Mouse (Mus musculus) G1E (cell line): Measurements from ENCODE around the gene Sbk1. TPM values are rescaled to one million over a fixed set of nuclear protein-coding genes. Genes with fewer than 3 reads are reported as not detected.

Source experiments
- ATAC-seq: 2 replicates; pipeline ENCODE4 v1.8.0; 2016; ENCODE audit warnings: mild to moderate bottlenecking; ENCODE audit not compliant: insufficient number of reproducible peaks, poor library complexity, low FRiP score, severe bottlenecking; ENCODE audit errors: extremely low read depth
- DNase-seq: peaks from one replicate; pipeline ENCODE4 v3.0.0; 2012; ENCODE audit warnings: low spot score
- H3K27me3 ChIP-seq: 2 replicates; pipeline ENCODE4 v1.6.1; 2012; ENCODE audit warnings: mild to moderate bottlenecking, low read length, inconsistent platforms; ENCODE audit not compliant: insufficient read depth
- H3K36me3 ChIP-seq: replicated peaks from 2 replicates; pipeline ENCODE3; 2012; ENCODE audit warnings: mild to moderate bottlenecking, inconsistent platforms
- H3K4me1 ChIP-seq: 2 replicates; pipeline ENCODE4 v1.6.1; 2012; ENCODE audit warnings: low read depth, low read length, inconsistent platforms, mixed read lengths; ENCODE audit not compliant: insufficient read depth
- H3K4me3 ChIP-seq: 2 replicates; pipeline ENCODE4 v1.5.1; 2012; ENCODE audit warnings: low read depth, mild to moderate bottlenecking, inconsistent platforms, low read length, moderate library complexity, mixed read lengths
- H3K9me3 ChIP-seq: replicated peaks from 2 replicates; pipeline ENCODE4 v1.6.1; 2012; ENCODE audit warnings: inconsistent platforms
- CTCF ChIP-seq: IDR thresholded peaks from 2 replicates; pipeline ENCODE4 v1.5.1; 2012; ENCODE audit warnings: low read depth, low read length, inconsistent platforms, mixed read lengths
- GATA1 ChIP-seq: IDR thresholded peaks from 2 replicates; pipeline ENCODE4 v1.6.1; 2012; ENCODE audit warnings: borderline replicate concordance, low read length, inconsistent platforms, mixed read lengths
- GATA2 ChIP-seq: IDR thresholded peaks from 2 replicates; pipeline ENCODE4 v1.6.1; 2012; ENCODE audit warnings: low read depth, low read length, inconsistent platforms, borderline replicate concordance
- POLR2AphosphoS5 ChIP-seq: IDR thresholded peaks from 2 replicates; pipeline ENCODE4 v1.6.1; 2012; ENCODE audit warnings: low read depth, low read length, inconsistent platforms; ENCODE audit not compliant: insufficient replicate concordance
- TAL1 ChIP-seq: conservative IDR thresholded peaks from 2 replicates; pipeline ENCODE4 v1.6.1; 2012; ENCODE audit warnings: low read depth, low read length, inconsistent platforms, mixed read lengths
- polyA plus RNA-seq: library from polyadenylated mRNA; stranded (reverse); fragments of >175 nt; gene quantifications from 2 replicates; pipeline ENCODE4 v1.2.3, GENCODE M21; 2012
- total RNA-seq, 2 experiments: library from RNA; stranded (forward) in 1 of 2; stranded (reverse) in 1 of 2; fragments of 200-1000 nt in 1 of 2; fragments of >200 nt in 1 of 2; fragmentation: Nextera tagmentation in 1 of 2; gene quantifications; 2 replicates each; pipeline ENCODE4 v1.2.3; 2014 to 2017

Gene Sbk1
- total and polyA plus RNA-seq, 3 experiments, result 0.31 to 0.33 TPM; not detected in 1

- peaks cover 50% of the 10 kb centered on the region for H3K27me3 ChIP-seq
- no peaks in the 10 kb centered on the region for H3K36me3 ChIP-seq
- H3K9me3 ChIP-seq, result no peaks in the 10 kb centered on the region
- H3K4me1 ChIP-seq, result peaks cover 10% of the 10 kb centered on the region
- no peak overlapping the region for H3K4me3 ChIP-seq
- ATAC-seq (no peak), DNase-seq (no peak)
- TF ChIP-seq GATA2 (no peak), POLR2AphosphoS5 (no peak), GATA1 (no peak), CTCF (no peak), TAL1 (no peak)
These were observed 23.7 kb upstream of the Sbk1 start for GRCm38 (mm10) chr7:126248641-126249141.

DNA sequence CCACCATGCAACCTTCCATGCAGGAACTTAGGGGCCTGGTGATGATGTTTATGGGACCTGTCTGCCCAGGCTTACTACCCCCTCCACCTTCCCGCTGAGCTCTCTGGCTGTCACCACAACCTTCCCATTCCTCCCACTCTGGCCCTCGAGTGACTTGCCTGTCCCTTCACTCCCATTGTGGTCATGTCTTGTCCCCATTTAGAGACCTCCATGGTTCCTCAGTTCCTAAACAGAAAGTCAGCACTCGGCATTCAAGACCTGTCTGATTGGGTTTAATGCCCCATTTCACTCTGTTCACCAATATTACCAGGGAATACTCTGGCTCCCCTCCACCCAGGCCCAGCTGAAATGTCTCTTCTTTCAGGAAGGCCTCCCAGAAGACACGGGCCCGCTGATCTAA, 23.3 kb upstream of the Sbk1 start:
- DNase-seq, result no peak
- H3K36me3 ChIP-seq, result no peaks in the 10 kb centered on the region
- H3K4me3 ChIP-seq, result no peak overlapping the region
- peaks cover 49% of the 10 kb centered on the region for H3K27me3 ChIP-seq
- peaks cover 6% of the 10 kb centered on the region for H3K4me1 ChIP-seq
- H3K9me3 ChIP-seq, result no peaks in the 10 kb centered on the region
- TF ChIP-seq TAL1, result no peak
- no peak for TF ChIP-seq POLR2AphosphoS5
- no peak for TF ChIP-seq GATA1
- no peak for ATAC-seq

DNA sequence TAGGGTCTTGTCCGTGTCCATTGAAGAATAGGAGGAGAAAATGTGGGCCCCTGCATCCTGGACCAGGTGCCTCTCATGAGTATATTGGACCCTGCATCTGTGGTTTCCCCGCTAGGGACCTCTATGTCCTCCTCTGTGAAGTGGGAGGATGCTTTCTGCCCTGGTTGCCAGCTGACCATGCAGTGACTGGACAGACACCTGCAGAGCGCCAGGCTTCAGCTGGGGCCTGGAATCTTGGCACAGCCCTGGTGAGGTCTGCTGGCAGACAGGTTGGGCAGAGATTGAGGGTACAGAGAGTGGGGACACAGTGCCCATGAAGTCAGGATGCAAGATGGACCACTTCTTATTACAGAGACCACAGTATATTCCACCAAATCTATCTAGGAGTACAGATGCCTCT, 22.4 kb upstream of the Sbk1 start:
- H3K4me1 ChIP-seq, result 0 out of 2 replicates have a peak, but pooled peaks cover 3% of the 10 kb centered on the region
- TF ChIP-seq GATA1 (no peak), CTCF (no peak), GATA2 (no peak), TAL1 (no peak), POLR2AphosphoS5 (no peak)
- H3K4me3 ChIP-seq, result no peak overlapping the region
- no peak for ATAC-seq
- DNase-seq, result no peak
- no peaks in the 10 kb centered on the region for H3K36me3 ChIP-seq
- peaks cover 49% of the 10 kb centered on the region for H3K27me3 ChIP-seq
- no peaks in the 10 kb centered on the region for H3K9me3 ChIP-seq

- ATAC-seq (no peak), DNase-seq (no peak)
- no peak for TF ChIP-seq CTCF
- TF ChIP-seq GATA1, result no peak
- no peak for TF ChIP-seq TAL1
- no peak for TF ChIP-seq POLR2AphosphoS5
- no peak for TF ChIP-seq GATA2
- H3K9me3 ChIP-seq, result no peaks in the 10 kb centered on the region
- H3K36me3 ChIP-seq, result no peaks in the 10 kb centered on the region
- H3K27me3 ChIP-seq, result peaks cover 49% of the 10 kb centered on the region
- no peak overlapping the region for H3K4me3 ChIP-seq
- 0 out of 2 replicates have a peak, but pooled peaks cover 3% of the 10 kb centered on the region for H3K4me1 ChIP-seq
These were observed 21.9 kb upstream of the Sbk1 start for GRCm38 (mm10) chr7:126250481-126250880.

GRCm38 (mm10) chr7:126251698-126252097, 20.7 kb upstream of the Sbk1 start:
- Histone ChIP-seq H3K9me3 (no peaks in the 10 kb centered on the region), H3K36me3 (no peaks in the 10 kb centered on the region), H3K4me3 (no peak overlapping the region), H3K4me1 (0 out of 2 replicates have a peak, but pooled peaks cover 3% of the 10 kb centered on the region), H3K27me3 (peaks cover 45% of the 10 kb centered on the region)
- DNase-seq, result no peak
- no peak for ATAC-seq
- TF ChIP-seq POLR2AphosphoS5, result no peak
- TF ChIP-seq CTCF, result no peak
- TF ChIP-seq GATA1, result no peak
- no peak for TF ChIP-seq TAL1
- no peak for TF ChIP-seq GATA2

- Histone ChIP-seq H3K4me1 (0 out of 2 replicates have a peak, but pooled peaks cover 3% of the 10 kb centered on the region), H3K36me3 (no peaks in the 10 kb centered on the region), H3K4me3 (no peak overlapping the region), H3K9me3 (no peaks in the 10 kb centered on the region), H3K27me3 (peaks cover 42% of the 10 kb centered on the region)
- no peak for DNase-seq
- TF ChIP-seq POLR2AphosphoS5, result no peak
- no peak for ATAC-seq
These were observed 20.2 kb upstream of the Sbk1 start for GRCm38 (mm10) chr7:126252230-126252629.

DNA sequence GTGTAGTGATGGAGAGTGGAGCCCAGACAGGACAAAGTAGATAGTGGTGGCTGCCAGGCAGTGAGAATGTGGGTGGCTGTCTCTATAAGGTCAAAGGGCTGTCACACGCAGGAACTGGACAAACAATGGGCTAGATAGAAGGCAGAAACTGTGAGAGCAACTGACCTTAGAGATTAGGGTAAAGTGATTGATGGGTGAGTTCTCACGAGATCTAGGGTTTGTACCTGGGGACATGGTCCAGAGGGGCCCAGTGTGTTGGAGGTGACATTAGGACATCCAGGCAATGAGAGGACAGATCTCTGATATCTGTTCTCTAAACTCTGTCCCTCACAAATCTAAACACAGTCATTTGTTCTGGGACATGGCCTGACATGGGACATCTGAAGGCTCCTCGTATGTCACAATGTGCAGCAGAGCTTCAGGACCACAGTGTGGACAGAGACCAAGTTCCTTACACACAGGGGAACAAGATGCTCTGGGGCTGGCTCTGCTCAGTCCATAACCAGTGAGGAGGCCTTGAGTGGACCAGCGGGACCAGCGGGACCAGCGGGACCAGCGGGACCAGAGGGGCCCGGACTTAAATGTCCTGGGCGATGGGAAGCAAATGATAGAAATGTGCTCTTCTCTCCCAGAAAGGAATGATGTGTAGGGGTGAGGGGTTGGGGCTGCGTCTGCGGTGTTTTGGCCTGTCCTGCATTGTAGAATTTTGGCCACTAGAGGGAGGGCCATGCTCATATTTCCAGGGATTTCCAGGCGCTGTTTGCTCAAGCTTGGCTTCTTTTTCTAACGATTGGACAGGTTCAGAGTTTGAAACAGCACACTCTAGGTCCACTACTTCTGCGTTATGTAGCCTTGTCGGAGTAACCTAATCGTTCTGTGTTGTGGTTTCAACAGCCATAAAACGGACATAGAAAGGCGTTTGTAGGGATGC, 11.9 kb upstream of the Sbk1 start:
- Histone ChIP-seq H3K36me3 (no peaks in the 10 kb centered on the region), H3K9me3 (no peaks in the 10 kb centered on the region), H3K4me3 (no peak overlapping the region), H3K27me3 (peaks cover 31% of the 10 kb centered on the region), H3K4me1 (peaks cover 17% of the 10 kb centered on the region)
- DNase-seq (peak; percentile 52), ATAC-seq (no peak; the same call in 1 of the 2 replicates)
- TF ChIP-seq CTCF (peak; percentile 78), GATA2 (no peak)
